Mouse (Mus musculus) testis, adult 2 months (tissue): ENCODE measurements around the gene Trib2.

Source experiments
- CTCF ChIP-seq: fragments of 200-500 bp; IDR thresholded peaks from 2 replicates; pipeline ENCODE4 v1.5.1; 2012; ENCODE audit warnings: low read depth, mild to moderate bottlenecking, inconsistent platforms, low read length, moderate library complexity; ENCODE audit not compliant: control insufficient read depth, insufficient read depth, insufficient replicate concordance
- POLR2A ChIP-seq: fragments of 200-500 bp; IDR thresholded peaks from 2 replicates; pipeline ENCODE4 v1.6.1; 2012; ENCODE audit warnings: low read depth, mild to moderate bottlenecking, inconsistent platforms, low read length, moderate library complexity; ENCODE audit not compliant: control insufficient read depth

DNA sequence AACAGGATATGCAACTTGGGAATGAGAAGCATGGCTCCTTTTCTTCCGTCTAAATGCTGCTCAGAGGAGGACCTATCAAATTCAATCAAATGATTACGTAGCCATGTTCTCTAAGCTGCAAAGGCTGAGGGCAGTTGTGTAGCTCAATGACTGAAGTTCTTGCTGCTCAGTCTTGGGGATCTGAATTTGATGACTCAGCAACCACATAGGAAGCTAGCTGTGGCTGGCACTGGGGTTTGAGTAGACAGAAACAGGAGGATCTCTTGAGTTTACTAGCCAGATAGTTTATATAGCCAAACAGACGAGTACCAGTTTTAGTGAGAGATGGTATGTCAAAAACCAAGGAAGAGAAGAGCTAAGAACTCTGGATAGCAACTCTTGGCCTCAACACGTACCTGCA, 20.8 kb upstream of the Trib2 start:
- TF ChIP-seq CTCF (no peak), POLR2A (no peak)
